Mouse (Mus musculus): ENCODE measurements around the gene Srrm3. TPM values are rescaled to one million over a fixed set of nuclear protein-coding genes. Genes with fewer than 3 reads are reported as not detected.

Srrm3 gene
- polyA plus RNA-seq, 1 experiment from 2014 or later = 0.15 TPM

- no peak overlapping the region for H3K9ac ChIP-seq (ENCODE audit: low read length)
- no peaks in the 10 kb centered on the region for H3K36me3 ChIP-seq (ENCODE audit: control insufficient read depth, insufficient read depth, low read length)
- ATAC-seq (ENCODE audit: insufficient number of reproducible peaks, insufficient read depth, low FRiP score, low read depth) = no peak
- 85% methylated on average over 8 of the region's 8 CpGs for WGBS
- H3K27me3 ChIP-seq (ENCODE audit: control insufficient read depth, insufficient read depth, low read length) = 0 out of 2 replicates have a peak, but pooled peaks cover 3% of the 10 kb centered on the region
- H3K9me3 ChIP-seq (ENCODE audit: control insufficient read depth, low read length) = peaks cover 3% of the 10 kb centered on the region; the same call in 1 of the 2 replicates
- peaks cover 7 to 12% of the 10 kb centered on the region in 2 experiments for H3K4me1 ChIP-seq (ENCODE audit: control insufficient read depth in 2 of 2, insufficient read depth in 2 of 2, low read length in 2 of 2)
- H3K27ac ChIP-seq (replicated peaks in 1 of 2; ENCODE audit: control insufficient read depth in 1 of 2, insufficient read depth in 1 of 2, low read depth in 2 of 2, low read length in 2 of 2) = no peak overlapping the region
- no peak overlapping the region for H3K4me3 ChIP-seq (ENCODE audit: control insufficient read depth in 1 of 2, insufficient read depth in 1 of 2, low read depth in 1 of 2, low read length in 2 of 2)
- no peak overlapping the region for H3K4me2 ChIP-seq (ENCODE audit: low read length)
Measured at GRCm38 (mm10) chr5:135802641-135803040, 4.0 kb upstream of the Srrm3 start.

- ATAC-seq (ENCODE audit: insufficient number of reproducible peaks, insufficient read depth, low FRiP score, low read depth) = no peak
- 52% methylated on average over 4 of the region's 4 CpGs for WGBS
- no peak overlapping the region for H3K4me3 ChIP-seq (ENCODE audit: control insufficient read depth in 1 of 2, insufficient read depth in 1 of 2, low read depth in 1 of 2, low read length in 2 of 2)
- H3K27ac ChIP-seq (replicated peaks in 1 of 2; ENCODE audit: control insufficient read depth in 1 of 2, insufficient read depth in 1 of 2, low read depth in 2 of 2, low read length in 2 of 2) = no peak overlapping the region
- H3K27me3 ChIP-seq (ENCODE audit: control insufficient read depth, insufficient read depth, low read length) = 0 out of 2 replicates have a peak, but pooled peaks cover 3% of the 10 kb centered on the region
- no peak overlapping the region for H3K9ac ChIP-seq (ENCODE audit: low read length)
- H3K4me1 ChIP-seq (ENCODE audit: control insufficient read depth in 2 of 2, insufficient read depth in 2 of 2, low read length in 2 of 2) = peaks cover 7 to 12% of the 10 kb centered on the region in 2 experiments
- no peak overlapping the region for H3K4me2 ChIP-seq (ENCODE audit: low read length)
- peaks cover 3% of the 10 kb centered on the region; the same call in 1 of the 2 replicates for H3K9me3 ChIP-seq (ENCODE audit: control insufficient read depth, low read length)
- no peaks in the 10 kb centered on the region for H3K36me3 ChIP-seq (ENCODE audit: control insufficient read depth, insufficient read depth, low read length)
Measured at GRCm38 (mm10) chr5:135803135-135803534, 3.6 kb upstream of the Srrm3 start.

GRCm38 (mm10) chr5:135803676-135804075, 3.0 kb upstream of the Srrm3 start:
- H3K9ac ChIP-seq (ENCODE audit: low read length) = no peak overlapping the region
- H3K9me3 ChIP-seq (ENCODE audit: control insufficient read depth, low read length) = peaks cover 3% of the 10 kb centered on the region; the same call in 1 of the 2 replicates
- 0 out of 2 replicates have a peak, but pooled peaks cover 3% of the 10 kb centered on the region for H3K27me3 ChIP-seq (ENCODE audit: control insufficient read depth, insufficient read depth, low read length)
- peaks cover 7 to 12% of the 10 kb centered on the region in 2 experiments for H3K4me1 ChIP-seq (ENCODE audit: control insufficient read depth in 2 of 2, insufficient read depth in 2 of 2, low read length in 2 of 2)
- no peak overlapping the region for H3K4me3 ChIP-seq (ENCODE audit: control insufficient read depth in 1 of 2, insufficient read depth in 1 of 2, low read depth in 1 of 2, low read length in 2 of 2)
- H3K4me2 ChIP-seq (ENCODE audit: low read length) = no peak overlapping the region
- no peak overlapping the region for H3K27ac ChIP-seq (replicated peaks in 1 of 2; ENCODE audit: control insufficient read depth in 1 of 2, insufficient read depth in 1 of 2, low read depth in 2 of 2, low read length in 2 of 2)
- 75% methylated on average over 4 of the region's 4 CpGs for WGBS
- no peak for ATAC-seq (ENCODE audit: insufficient number of reproducible peaks, insufficient read depth, low FRiP score, low read depth)
- no peaks in the 10 kb centered on the region for H3K36me3 ChIP-seq (ENCODE audit: control insufficient read depth, insufficient read depth, low read length)

GRCm38 (mm10) chr5:135804735-135805134, 2.0 kb upstream of the Srrm3 start:
- Histone ChIP-seq H3K27ac (replicated peaks in 1 of 2; ENCODE audit: control insufficient read depth in 1 of 2, insufficient read depth in 1 of 2, low read depth in 2 of 2, low read length in 2 of 2) (no peak overlapping the region), H3K9me3 (ENCODE audit: control insufficient read depth, low read length) (peaks cover 3% of the 10 kb centered on the region; the same call in 1 of the 2 replicates), H3K27me3 (ENCODE audit: control insufficient read depth, insufficient read depth, low read length) (0 out of 2 replicates have a peak, but pooled peaks cover 3% of the 10 kb centered on the region), H3K4me3 (ENCODE audit: control insufficient read depth in 1 of 2, insufficient read depth in 1 of 2, low read depth in 1 of 2, low read length in 2 of 2) (no peak overlapping the region), H3K4me2 (ENCODE audit: low read length) (no peak overlapping the region), H3K9ac (ENCODE audit: low read length) (no peak overlapping the region), H3K36me3 (ENCODE audit: control insufficient read depth, insufficient read depth, low read length) (no peaks in the 10 kb centered on the region), H3K4me1 (ENCODE audit: control insufficient read depth in 2 of 2, insufficient read depth in 2 of 2, low read length in 2 of 2) (peaks cover 7 to 12% of the 10 kb centered on the region in 2 experiments)
- ATAC-seq (ENCODE audit: insufficient number of reproducible peaks, insufficient read depth, low FRiP score, low read depth) = no peak
- 68% methylated on average over 2 of the region's 2 CpGs for WGBS

GRCm38 (mm10) chr5:135807263-135807637, 560 bp downstream of the Srrm3 start:
- Histone ChIP-seq H3K4me3 (ENCODE audit: control insufficient read depth in 1 of 2, insufficient read depth in 1 of 2, low read depth in 1 of 2, low read length in 2 of 2) (no peak overlapping the region), H3K27ac (replicated peaks in 1 of 2; ENCODE audit: control insufficient read depth in 1 of 2, insufficient read depth in 1 of 2, low read depth in 2 of 2, low read length in 2 of 2) (no peak overlapping the region), H3K9me3 (ENCODE audit: control insufficient read depth, low read length) (peaks cover 3% of the 10 kb centered on the region; the same call in 1 of the 2 replicates), H3K9ac (ENCODE audit: low read length) (no peak overlapping the region), H3K27me3 (ENCODE audit: control insufficient read depth, insufficient read depth, low read length) (0 out of 2 replicates have a peak, but pooled peaks cover 3% of the 10 kb centered on the region), H3K4me2 (ENCODE audit: low read length) (no peak overlapping the region), H3K36me3 (ENCODE audit: control insufficient read depth, insufficient read depth, low read length) (no peaks in the 10 kb centered on the region), H3K4me1 (ENCODE audit: control insufficient read depth in 2 of 2, insufficient read depth in 2 of 2, low read length in 2 of 2) (no peaks in the 10 kb centered on the region; a peak in 1 of 4 replicates)
- WGBS = 42% methylated on average over 3 of the region's 3 CpGs
- ATAC-seq (ENCODE audit: insufficient number of reproducible peaks, insufficient read depth, low FRiP score, low read depth) = no peak

- H3K9me3 ChIP-seq (ENCODE audit: control insufficient read depth, low read length) = no peaks in the 10 kb centered on the region
- 66% methylated on average over 5 of the region's 5 CpGs for WGBS
- ATAC-seq (ENCODE audit: insufficient number of reproducible peaks, insufficient read depth, low FRiP score, low read depth) = no peak
- H3K4me3 ChIP-seq (ENCODE audit: control insufficient read depth in 1 of 2, insufficient read depth in 1 of 2, low read depth in 1 of 2, low read length in 2 of 2) = no peak overlapping the region
- no peaks in the 10 kb centered on the region for H3K4me1 ChIP-seq (ENCODE audit: control insufficient read depth in 2 of 2, insufficient read depth in 2 of 2, low read length in 2 of 2)
- no peak overlapping the region for H3K27ac ChIP-seq (replicated peaks in 1 of 2; ENCODE audit: control insufficient read depth in 1 of 2, insufficient read depth in 1 of 2, low read depth in 2 of 2, low read length in 2 of 2)
- no peaks in the 10 kb centered on the region for H3K36me3 ChIP-seq (ENCODE audit: control insufficient read depth, insufficient read depth, low read length)
- no peak overlapping the region for H3K4me2 ChIP-seq (ENCODE audit: low read length)
- no peak overlapping the region for H3K9ac ChIP-seq (ENCODE audit: low read length)
- peaks cover 14% of the 10 kb centered on the region for H3K27me3 ChIP-seq (ENCODE audit: control insufficient read depth, insufficient read depth, low read length)
Measured at GRCm38 (mm10) chr5:135812991-135813390, 6.3 kb downstream of the Srrm3 start.

- Histone ChIP-seq H3K9ac (ENCODE audit: low read length) (no peak overlapping the region), H3K4me1 (ENCODE audit: control insufficient read depth in 2 of 2, insufficient read depth in 2 of 2, low read length in 2 of 2) (no peaks in the 10 kb centered on the region), H3K27ac (replicated peaks in 1 of 2; ENCODE audit: control insufficient read depth in 1 of 2, insufficient read depth in 1 of 2, low read depth in 2 of 2, low read length in 2 of 2) (no peak overlapping the region), H3K4me2 (ENCODE audit: low read length) (no peak overlapping the region), H3K27me3 (ENCODE audit: control insufficient read depth, insufficient read depth, low read length) (peaks cover 46% of the 10 kb centered on the region), H3K9me3 (ENCODE audit: control insufficient read depth, low read length) (no peaks in the 10 kb centered on the region), H3K36me3 (ENCODE audit: control insufficient read depth, insufficient read depth, low read length) (no peaks in the 10 kb centered on the region), H3K4me3 (ENCODE audit: control insufficient read depth in 1 of 2, insufficient read depth in 1 of 2, low read depth in 1 of 2, low read length in 2 of 2) (no peak overlapping the region)
- 33% methylated on average over 7 of the region's 7 CpGs for WGBS
- ATAC-seq (ENCODE audit: insufficient number of reproducible peaks, insufficient read depth, low FRiP score, low read depth) = no peak
Measured at GRCm38 (mm10) chr5:135818491-135818890, 11.8 kb downstream of the Srrm3 start.

GRCm38 (mm10) chr5:135822316-135822944, 15.7 kb downstream of the Srrm3 start:
- no peak for ATAC-seq (ENCODE audit: insufficient number of reproducible peaks, insufficient read depth, low FRiP score, low read depth)
- Histone ChIP-seq H3K9me3 (ENCODE audit: control insufficient read depth, low read length) (no peaks in the 10 kb centered on the region), H3K9ac (ENCODE audit: low read length) (no peak overlapping the region), H3K27ac (replicated peaks in 1 of 2; ENCODE audit: control insufficient read depth in 1 of 2, insufficient read depth in 1 of 2, low read depth in 2 of 2, low read length in 2 of 2) (no peak overlapping the region), H3K27me3 (ENCODE audit: control insufficient read depth, insufficient read depth, low read length) (peaks cover 42% of the 10 kb centered on the region), H3K4me1 (ENCODE audit: control insufficient read depth in 2 of 2, insufficient read depth in 2 of 2, low read length in 2 of 2) (no peaks in the 10 kb centered on the region), H3K4me3 (ENCODE audit: control insufficient read depth in 1 of 2, insufficient read depth in 1 of 2, low read depth in 1 of 2, low read length in 2 of 2) (no peak overlapping the region), H3K36me3 (ENCODE audit: control insufficient read depth, insufficient read depth, low read length) (no peaks in the 10 kb centered on the region), H3K4me2 (ENCODE audit: low read length) (no peak overlapping the region)
- 28% methylated on average over 7 of the region's 7 CpGs for WGBS
